Mouse (Mus musculus): ENCODE measurements at regions not wholly inside any gene's neighbourhood (a gene's known extent, or its start where the extent isn't known, plus 50 kb on each side); places are given as distances from the start of the nearest gene placed in this dataset.
"Not testable (repeated sequence)": the region's sequence is repeated elsewhere in the genome, so short reads cannot be mapped to it uniquely, and the experiment has no call there.

- no peak for TF ChIP-seq CTCF (conservative IDR thresholded peaks at IDR 0.05; ENCODE audit: low read length)
- no peak for TF ChIP-seq NANOG (IDR thresholded peaks at IDR 0.05; ENCODE audit: borderline replicate concordance, low read length)
- no peak for TF ChIP-seq POU5F1 (IDR thresholded peaks at IDR 0.05; ENCODE audit: borderline replicate concordance, low read length)
- H3K36me3 ChIP-seq (ENCODE audit: insufficient read depth, low read length) = no peaks in the 10 kb centered on the region
These were observed 87.8 kb upstream of the Klhl1 start for GRCm38 (mm10) chr14:96606736-96607135.

GRCm38 (mm10) chr14:96601092-96601491 is 82.2 kb upstream of the Klhl1 start:
- not testable (repeated sequence) for H3K9me3 ChIP-seq (ENCODE audit: low read length); H3K4me1 ChIP-seq (replicated peaks; ENCODE audit: low read depth, low read length); H3K36me3 ChIP-seq (ENCODE audit: insufficient read depth, low read length); H3K27me3 ChIP-seq (ENCODE audit: insufficient read depth, low read length); H3K4me3 ChIP-seq (replicated peaks; ENCODE audit: low read length)

More at GRCm38 (mm10) chr14:96606736-96607135, 87.8 kb upstream of the Klhl1 start:
- no peaks in the 10 kb centered on the region for H3K4me1 ChIP-seq (replicated peaks; ENCODE audit: low read depth, low read length)
- no peaks in the 10 kb centered on the region for H3K9me3 ChIP-seq (ENCODE audit: low read length)
- no peaks in the 10 kb centered on the region for H3K27me3 ChIP-seq (ENCODE audit: insufficient read depth, low read length)
- no peak overlapping the region for H3K4me3 ChIP-seq (replicated peaks; ENCODE audit: low read length)

GRCm38 (mm10) chr14:96592051-96592450 is 73.1 kb upstream of the Klhl1 start:
- TF ChIP-seq NANOG (IDR thresholded peaks at IDR 0.05; ENCODE audit: borderline replicate concordance, low read length) = no peak
- no peak for TF ChIP-seq CTCF (conservative IDR thresholded peaks at IDR 0.05; ENCODE audit: low read length)
- no peak for TF ChIP-seq POU5F1 (IDR thresholded peaks at IDR 0.05; ENCODE audit: borderline replicate concordance, low read length)
- Histone ChIP-seq H3K4me1 (replicated peaks; ENCODE audit: low read depth, low read length) (no peaks in the 10 kb centered on the region), H3K27me3 (ENCODE audit: insufficient read depth, low read length) (no peaks in the 10 kb centered on the region), H3K36me3 (ENCODE audit: insufficient read depth, low read length) (no peaks in the 10 kb centered on the region), H3K9me3 (ENCODE audit: low read length) (no peaks in the 10 kb centered on the region), H3K4me3 (replicated peaks; ENCODE audit: low read length) (no peak overlapping the region)

All from E14TG2a.4 (cell line).